Mouse (Mus musculus): ENCODE measurements around the gene Adamts18.

DNA sequence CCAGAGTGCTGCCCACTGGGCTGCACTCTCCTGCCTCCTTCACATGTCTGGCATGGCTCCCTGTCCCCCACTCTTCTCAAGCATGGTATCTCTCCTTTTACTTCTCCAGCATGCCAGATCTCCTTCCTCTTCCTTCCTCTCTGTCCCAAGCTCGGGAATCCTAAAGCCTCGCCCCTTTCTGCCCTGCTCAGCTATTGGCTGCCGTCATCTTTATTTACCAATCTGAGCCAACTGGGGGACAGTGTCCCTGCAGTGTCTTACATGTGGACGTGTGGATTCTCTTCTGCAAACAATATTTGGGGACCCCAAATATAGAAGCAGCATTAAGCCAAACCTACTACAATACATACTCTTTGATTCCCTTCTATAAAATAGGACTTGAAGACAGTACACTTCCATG, 195.4 kb downstream of the Adamts18 start:
- TF ChIP-seq ZNF384 (IDR thresholded peaks at IDR 0.05; ENCODE audit: low read depth, low read length) (no peak), HCFC1 (IDR thresholded peaks at IDR 0.05; ENCODE audit: borderline replicate concordance, insufficient read depth, low read length) (no peak), ZC3H11A (IDR thresholded peaks at IDR 0.05; ENCODE audit: borderline replicate concordance, low read depth, low read length) (no peak), MAFK (IDR thresholded peaks at IDR 0.05; ENCODE audit: insufficient read depth, low read depth, low read length) (no peak)
